Mouse (Mus musculus): ENCODE measurements around the gene Atg9a. TPM values are rescaled to one million over a fixed set of nuclear protein-coding genes. Genes with fewer than 3 reads are reported as not detected.

Atg9a gene
- polyA plus RNA-seq, 1 experiment: 10.6 TPM

DNA sequence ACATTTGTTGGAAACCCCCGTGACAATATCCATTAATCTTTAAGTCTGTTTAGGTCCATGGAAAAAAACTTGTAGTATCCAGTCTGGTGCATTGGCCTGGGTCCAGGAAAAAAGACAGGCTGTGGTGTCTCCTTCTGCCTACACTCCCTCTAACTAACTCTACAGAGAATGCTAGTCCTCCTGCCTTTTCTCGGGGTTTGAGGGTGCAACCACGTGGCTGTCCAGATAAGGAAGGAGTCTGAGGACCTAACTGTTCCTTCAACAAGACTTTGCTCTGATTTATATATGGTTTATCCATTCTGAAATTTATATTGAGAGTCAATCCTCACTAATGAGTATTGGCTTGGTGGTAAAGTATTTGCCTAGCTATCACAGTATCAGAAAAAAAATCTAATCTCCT lies 36.2 kb downstream of the Atg9a start:
- Histone ChIP-seq H3K36me3 (ENCODE audit: control insufficient read depth, insufficient read depth, low read length, poor library complexity, severe bottlenecking) (no peaks in the 10 kb centered on the region), H3K9me3 (replicated peaks; ENCODE audit: control insufficient read depth, insufficient read depth, low read length, poor library complexity, severe bottlenecking) (no peaks in the 10 kb centered on the region), H3K9ac (ENCODE audit: low read depth, poor library complexity, severe bottlenecking) (no peak overlapping the region), H3K4me1 (ENCODE audit: control insufficient read depth, insufficient read depth, low read length) (no peaks in the 10 kb centered on the region), H3K27ac (ENCODE audit: insufficient read depth, low read length) (no peak overlapping the region), H3K27me3 (ENCODE audit: control insufficient read depth, insufficient read depth, low read length, poor library complexity, severe bottlenecking) (no peaks in the 10 kb centered on the region), H3K4me3 (ENCODE audit: low read depth, low read length) (no peak overlapping the region)
- TF ChIP-seq EP300 (IDR thresholded peaks at IDR 0.05; ENCODE audit: insufficient read depth, low read depth, low read length): no peak
- no peak for TF ChIP-seq CTCF (IDR thresholded peaks at IDR 0.05; ENCODE audit: low read depth, low read length)
- no peak for TF ChIP-seq POLR2A (IDR thresholded peaks at IDR 0.05; ENCODE audit: insufficient read depth, low read length)

DNA sequence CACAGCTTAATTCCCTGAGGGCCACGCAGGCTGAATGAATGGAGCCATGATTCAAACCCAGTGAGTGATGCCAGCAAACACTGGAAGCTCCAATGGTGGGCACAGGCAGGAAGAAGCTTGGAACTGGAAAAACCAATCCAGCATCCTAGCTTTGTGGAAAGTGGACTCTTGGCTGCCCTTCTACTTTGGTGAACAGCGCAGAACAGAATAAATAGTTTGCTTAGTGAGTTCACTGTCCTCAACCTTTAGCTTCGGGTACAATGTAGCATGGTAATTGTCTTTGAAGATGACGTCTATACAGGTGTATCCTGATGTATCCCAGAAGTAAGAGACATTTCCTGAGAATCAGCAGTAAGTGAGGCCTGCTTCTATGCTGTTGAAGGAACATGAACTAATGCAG lies 43.3 kb downstream of the Atg9a start:
- no peak overlapping the region for H3K27ac ChIP-seq (ENCODE audit: insufficient read depth, low read length)
- H3K4me1 ChIP-seq (ENCODE audit: control insufficient read depth, insufficient read depth, low read length): no peaks in the 10 kb centered on the region
- H3K9me3 ChIP-seq (replicated peaks; ENCODE audit: control insufficient read depth, insufficient read depth, low read length, poor library complexity, severe bottlenecking): no peaks in the 10 kb centered on the region
- H3K9ac ChIP-seq (ENCODE audit: low read depth, poor library complexity, severe bottlenecking): no peak overlapping the region
- H3K4me3 ChIP-seq (ENCODE audit: low read depth, low read length): no peak overlapping the region
- H3K27me3 ChIP-seq (ENCODE audit: control insufficient read depth, insufficient read depth, low read length, poor library complexity, severe bottlenecking): no peaks in the 10 kb centered on the region
- 0 out of 2 replicates have a peak, but pooled peaks cover 4% of the 10 kb centered on the region for H3K36me3 ChIP-seq (ENCODE audit: control insufficient read depth, insufficient read depth, low read length, poor library complexity, severe bottlenecking)
- no peak for TF ChIP-seq EP300 (IDR thresholded peaks at IDR 0.05; ENCODE audit: insufficient read depth, low read depth, low read length)
- TF ChIP-seq CTCF (IDR thresholded peaks at IDR 0.05; ENCODE audit: low read depth, low read length): no peak
- TF ChIP-seq POLR2A (IDR thresholded peaks at IDR 0.05; ENCODE audit: insufficient read depth, low read length): no peak

DNA sequence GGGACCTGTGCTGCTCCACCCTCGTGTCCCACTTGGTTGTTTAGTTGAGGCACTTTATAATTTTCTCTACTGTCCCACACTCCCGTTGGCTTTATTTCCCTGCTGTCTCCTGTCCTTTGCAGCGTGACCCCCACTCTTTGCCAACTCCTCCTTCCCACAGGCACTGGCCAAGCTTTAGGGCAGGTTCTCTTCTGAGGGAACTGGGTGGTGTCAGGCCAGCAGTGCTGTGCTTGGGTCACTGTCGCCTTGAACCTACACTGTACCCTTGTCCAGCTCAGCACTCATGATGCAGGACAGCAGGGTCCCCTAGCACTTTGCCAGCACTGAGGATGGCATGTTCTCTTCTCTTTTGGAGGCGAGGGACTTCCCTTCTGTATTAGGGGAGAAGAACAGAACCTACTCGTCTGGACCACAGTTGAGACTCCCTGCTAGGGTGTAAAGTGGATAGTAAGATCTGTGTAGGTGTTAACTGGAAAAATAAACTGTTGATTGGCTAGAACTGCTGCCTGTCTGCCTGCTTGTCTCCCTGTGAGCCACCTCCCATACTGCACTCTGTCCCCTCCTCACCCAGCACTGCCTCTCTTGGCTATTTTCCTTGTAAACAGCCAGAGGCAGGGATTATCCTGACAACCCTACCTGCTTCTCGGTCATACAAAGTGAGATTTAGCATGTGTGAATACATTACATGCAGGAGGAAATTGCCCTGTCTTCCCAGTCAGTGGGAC lies 44.4 kb downstream of the Atg9a start:
- Histone ChIP-seq H3K9me3 (replicated peaks; ENCODE audit: control insufficient read depth, insufficient read depth, low read length, poor library complexity, severe bottlenecking) (no peaks in the 10 kb centered on the region), H3K9ac (ENCODE audit: low read depth, poor library complexity, severe bottlenecking) (no peak overlapping the region), H3K4me1 (ENCODE audit: control insufficient read depth, insufficient read depth, low read length) (no peaks in the 10 kb centered on the region), H3K27ac (ENCODE audit: insufficient read depth, low read length) (no peak overlapping the region), H3K36me3 (ENCODE audit: control insufficient read depth, insufficient read depth, low read length, poor library complexity, severe bottlenecking) (0 out of 2 replicates have a peak, but pooled peaks cover 4% of the 10 kb centered on the region), H3K4me3 (ENCODE audit: low read depth, low read length) (no peak overlapping the region), H3K27me3 (ENCODE audit: control insufficient read depth, insufficient read depth, low read length, poor library complexity, severe bottlenecking) (no peaks in the 10 kb centered on the region)
- TF ChIP-seq EP300 (IDR thresholded peaks at IDR 0.05; ENCODE audit: insufficient read depth, low read depth, low read length) (no peak), CTCF (IDR thresholded peaks at IDR 0.05; ENCODE audit: low read depth, low read length) (no peak), POLR2A (IDR thresholded peaks at IDR 0.05; ENCODE audit: insufficient read depth, low read length) (no peak)

DNA sequence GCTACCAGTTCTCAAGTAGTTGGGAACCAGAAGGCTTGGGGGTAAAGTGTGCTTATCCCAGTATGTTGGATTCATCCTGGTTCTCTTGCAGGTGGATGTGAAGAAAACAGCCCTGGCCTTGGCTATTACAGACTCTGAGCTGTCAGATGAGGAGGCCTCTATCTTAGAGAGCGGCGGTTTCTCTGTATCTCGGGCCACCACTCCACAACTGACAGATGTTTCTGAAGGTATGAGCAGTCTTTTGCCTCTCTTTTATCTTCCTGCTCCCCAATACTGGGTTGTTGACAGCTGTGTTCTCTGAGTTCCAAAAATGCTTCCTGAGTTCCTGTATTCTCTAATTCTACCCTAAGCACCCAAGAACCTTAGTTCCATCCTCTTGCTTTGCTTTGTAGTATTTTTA lies 46.4 kb downstream of the Atg9a start:
- 0 out of 2 replicates have a peak, but pooled peaks cover 4% of the 10 kb centered on the region for H3K36me3 ChIP-seq (ENCODE audit: control insufficient read depth, insufficient read depth, low read length, poor library complexity, severe bottlenecking)
- no peaks in the 10 kb centered on the region for H3K9me3 ChIP-seq (replicated peaks; ENCODE audit: control insufficient read depth, insufficient read depth, low read length, poor library complexity, severe bottlenecking)
- H3K4me3 ChIP-seq (ENCODE audit: low read depth, low read length): no peak overlapping the region
- no peaks in the 10 kb centered on the region for H3K27me3 ChIP-seq (ENCODE audit: control insufficient read depth, insufficient read depth, low read length, poor library complexity, severe bottlenecking)
- no peak overlapping the region for H3K27ac ChIP-seq (ENCODE audit: insufficient read depth, low read length)
- TF ChIP-seq CTCF (IDR thresholded peaks at IDR 0.05; ENCODE audit: low read depth, low read length): no peak
- TF ChIP-seq POLR2A (IDR thresholded peaks at IDR 0.05; ENCODE audit: insufficient read depth, low read length): no peak
- no peak for TF ChIP-seq EP300 (IDR thresholded peaks at IDR 0.05; ENCODE audit: insufficient read depth, low read depth, low read length)
- H3K9ac ChIP-seq (ENCODE audit: low read depth, poor library complexity, severe bottlenecking): no peak overlapping the region
- no peaks in the 10 kb centered on the region for H3K4me1 ChIP-seq (ENCODE audit: control insufficient read depth, insufficient read depth, low read length)

DNA sequence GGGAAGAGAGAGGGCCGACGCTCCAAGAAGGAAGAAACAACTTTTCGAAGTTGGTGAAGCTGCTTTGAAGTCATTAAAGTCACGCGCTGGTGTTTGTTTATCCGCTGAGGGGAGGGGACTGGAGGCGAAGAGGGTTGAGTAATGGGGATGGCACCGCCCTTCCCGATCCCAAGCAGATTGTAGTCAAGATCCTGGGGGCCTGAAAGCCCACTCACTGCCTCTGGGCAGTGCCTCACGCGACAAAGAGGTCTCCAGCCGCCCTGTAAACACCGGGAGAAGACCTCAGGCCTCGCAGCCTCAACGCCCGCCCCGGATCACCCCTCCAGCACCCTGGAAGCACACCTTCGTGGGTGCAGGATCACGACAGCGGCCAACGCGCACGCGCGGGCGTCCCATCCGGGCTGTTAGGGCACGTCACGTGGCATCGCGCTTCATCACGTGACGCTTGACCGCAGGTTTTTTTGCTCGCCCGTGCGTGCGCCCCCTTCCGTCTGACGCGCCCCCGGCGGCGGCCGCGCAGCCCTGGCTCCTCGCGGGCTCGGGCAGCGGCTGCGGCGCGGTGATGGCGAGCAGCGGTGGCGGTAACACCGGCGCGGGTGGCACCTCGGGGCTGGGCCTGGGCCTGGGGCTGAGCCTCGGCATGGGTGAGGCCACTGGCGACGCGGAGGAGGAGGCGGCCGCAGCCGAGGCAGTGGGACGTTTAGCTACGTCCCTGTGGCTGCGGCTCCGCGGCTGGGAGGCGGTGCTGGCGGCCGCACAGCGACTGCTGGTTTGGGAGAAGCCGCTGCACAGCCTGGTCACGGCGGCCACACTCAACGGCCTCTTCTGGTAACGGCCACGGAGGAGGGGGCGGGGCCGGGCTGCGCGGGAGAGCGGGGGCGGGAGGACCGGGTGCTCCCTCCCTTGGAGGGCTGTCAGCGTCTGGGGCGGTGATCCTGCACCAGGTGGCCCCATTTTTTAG lies 49.4 kb downstream of the Atg9a start, which contains the start of the genes Cnppd1 and Retreg2:
Cnppd1 (minus strand) TSS at position 411 of the 961 bp plus-strand sequence.
Retreg2 (plus strand) TSS at position 478 of the 961 bp plus-strand sequence.
- no peak within 1 kb of the TSS for H3K27ac ChIP-seq (ENCODE audit: insufficient read depth, low read length)
- peak within 1 kb of the TSS; percentile 69 for H3K4me3 ChIP-seq (ENCODE audit: low read depth, low read length)
- H3K4me1 ChIP-seq (ENCODE audit: control insufficient read depth, insufficient read depth, low read length): no peaks in the 10 kb centered on the region
- TF ChIP-seq EP300 (IDR thresholded peaks at IDR 0.05; ENCODE audit: insufficient read depth, low read depth, low read length) (0 out of 2 replicates have a peak, but pooled peaks have one; percentile 35), CTCF (IDR thresholded peaks at IDR 0.05; ENCODE audit: low read depth, low read length) (peak; percentile 61), POLR2A (IDR thresholded peaks at IDR 0.05; ENCODE audit: insufficient read depth, low read length) (peak; percentile 34)
- no peaks in the 10 kb centered on the region for H3K9me3 ChIP-seq (replicated peaks; ENCODE audit: control insufficient read depth, insufficient read depth, low read length, poor library complexity, severe bottlenecking)
- H3K36me3 ChIP-seq (ENCODE audit: control insufficient read depth, insufficient read depth, low read length, poor library complexity, severe bottlenecking): 0 out of 2 replicates have a peak, but pooled peaks cover 9% of the 10 kb centered on the region
- H3K27me3 ChIP-seq (ENCODE audit: control insufficient read depth, insufficient read depth, low read length, poor library complexity, severe bottlenecking): no peaks in the 10 kb centered on the region
- peak within 1 kb of the TSS; percentile 60 for H3K9ac ChIP-seq (ENCODE audit: low read depth, poor library complexity, severe bottlenecking)

Data from ES-Bruce4 (cell line).